In genomic region chr13:74096715-74097363, GRCm38 (mm10) we compare ENCODE assay signal across 8 mouse cellular contexts. TPM values are rescaled to one million over a fixed set of nuclear protein-coding genes. Genes with fewer than 3 reads are reported as not detected.
A peak's percentile ranks its signal among the peaks of the same experiment; 100 is the strongest.
DNase-seq lines count a peak whose midpoint lies in the region; ATAC-seq and TF ChIP-seq lines count a peak whose summit lies in the region.

No protein-coding gene starts in this region.

- H3K9me3 ChIP-seq in heart, embryonic 12.5 days (replicated peaks), result no peaks in the 10 kb centered on the region
- H3K9me3 ChIP-seq in kidney, embryonic 16.5 days (ENCODE audit: low read length), result no peaks in the 10 kb centered on the region
- H3K9me3 ChIP-seq in liver, embryonic 12.5 days (replicated peaks), result no peaks in the 10 kb centered on the region
- H3K9me3 ChIP-seq in neural tube, embryonic 13.5 days, result no peaks in the 10 kb centered on the region

- no peaks in the 10 kb centered on the region for H3K27me3 ChIP-seq in heart, embryonic 12.5 days (replicated peaks)
- H3K27me3 ChIP-seq in kidney, embryonic 16.5 days (ENCODE audit: insufficient read depth, low read length), result no peaks in the 10 kb centered on the region
- peaks cover 6% of the 10 kb centered on the region; the same call in 1 of the 2 replicates for H3K27me3 ChIP-seq in liver, embryonic 12.5 days (replicated peaks)
- no peaks in the 10 kb centered on the region; the same call in 1 of the 2 replicates for H3K27me3 ChIP-seq in neural tube, embryonic 13.5 days

- no peaks in the 10 kb centered on the region for H3K36me3 ChIP-seq in heart, embryonic 12.5 days
- H3K36me3 ChIP-seq in kidney, embryonic 16.5 days (ENCODE audit: insufficient read depth, low read length), result no peaks in the 10 kb centered on the region
- no peaks in the 10 kb centered on the region for H3K36me3 ChIP-seq in liver, embryonic 12.5 days
- no peaks in the 10 kb centered on the region for H3K36me3 ChIP-seq in neural tube, embryonic 13.5 days

- no peak overlapping the region for H3K4me2 ChIP-seq in heart, embryonic 12.5 days
- no peak overlapping the region for H3K4me2 ChIP-seq in kidney, embryonic 16.5 days (replicated peaks; ENCODE audit: low read depth, low read length)
- no peak overlapping the region for H3K4me2 ChIP-seq in liver, embryonic 12.5 days
- H3K4me2 ChIP-seq in neural tube, embryonic 13.5 days, result no peak overlapping the region

- no peak for TF ChIP-seq POLR2A in cortical plate, adult 2 months (IDR thresholded peaks at IDR 0.05; ENCODE audit: extremely low read depth, insufficient read depth, low read length)

- WGBS in heart, embryonic 12.5 days, result 31% methylated on average over 2 of the region's 2 CpGs
- WGBS in kidney, embryonic 16.5 days, result 30% methylated on average over 2 of the region's 2 CpGs
- 20% methylated on average over 2 of the region's 2 CpGs for WGBS in liver, embryonic 12.5 days (ENCODE audit: insufficient replicate concordance)
- 39% methylated on average over 2 of the region's 2 CpGs for WGBS in neural tube, embryonic 13.5 days

- H3K4me3 ChIP-seq in cortical plate, adult 2 months (ENCODE audit: insufficient read depth, low read length), result no peak overlapping the region
- no peak overlapping the region for H3K4me3 ChIP-seq in heart, embryonic 12.5 days
- H3K4me3 ChIP-seq in kidney, embryonic 16.5 days (ENCODE audit: low read length), result no peak overlapping the region
- H3K4me3 ChIP-seq in liver, embryonic 12.5 days, result no peak overlapping the region
- no peak overlapping the region for H3K4me3 ChIP-seq in neural tube, embryonic 13.5 days

- peak; percentile 55; the same call in 1 of the 2 replicates for ATAC-seq in heart, embryonic 12.5 days (ENCODE audit: insufficient number of reproducible peaks, low FRiP score)
- ATAC-seq in kidney, embryonic 16.5 days (ENCODE audit: low FRiP score, low TSS enrichment), result peak; percentile 88
- ATAC-seq in liver, embryonic 12.5 days, result 0 out of 2 replicates have a peak, but pooled peaks have one; percentile 24
- ATAC-seq in neural tube, embryonic 13.5 days (ENCODE audit: low read depth), result peak; percentile 76

- no peak overlapping the region for H3K27ac ChIP-seq in cortical plate, adult 2 months (ENCODE audit: insufficient read depth, low read length)
- H3K27ac ChIP-seq in heart, embryonic 12.5 days (ENCODE audit: poor library complexity, severe bottlenecking), result no peak overlapping the region
- no peak overlapping the region for H3K27ac ChIP-seq in kidney, embryonic 16.5 days (ENCODE audit: low read length)
- no peak overlapping the region for H3K27ac ChIP-seq in liver, embryonic 12.5 days
- no peak overlapping the region for H3K27ac ChIP-seq in neural tube, embryonic 13.5 days (replicated peaks)

- no peak overlapping the region for H3K9ac ChIP-seq in heart, embryonic 12.5 days
- no peak overlapping the region for H3K9ac ChIP-seq in kidney, embryonic 16.5 days (replicated peaks; ENCODE audit: low read length)
- no peak overlapping the region for H3K9ac ChIP-seq in liver, embryonic 12.5 days
- H3K9ac ChIP-seq in neural tube, embryonic 13.5 days, result no peak overlapping the region

- TF ChIP-seq CTCF in cortical plate, adult 2 months (IDR thresholded peaks at IDR 0.05; ENCODE audit: extremely low read depth, insufficient read depth, low read length), result peak; percentile 81

- no peaks in the 10 kb centered on the region for H3K4me1 ChIP-seq in cortical plate, adult 2 months (ENCODE audit: control insufficient read depth, insufficient read depth, low read length)
- peaks cover 13% of the 10 kb centered on the region for H3K4me1 ChIP-seq in heart, embryonic 12.5 days (replicated peaks)
- H3K4me1 ChIP-seq in kidney, embryonic 16.5 days (ENCODE audit: insufficient read depth, low read length), result no peaks in the 10 kb centered on the region
- H3K4me1 ChIP-seq in liver, embryonic 12.5 days, result no peaks in the 10 kb centered on the region
- no peaks in the 10 kb centered on the region for H3K4me1 ChIP-seq in neural tube, embryonic 13.5 days (replicated peaks)

- DNase-seq in B cell, adult 2 months, result peak; percentile 54 to 58
- peak; percentile 22 for DNase-seq in T-cell, adult 2 months (ENCODE audit: low spot score)
- peak; percentile 36 for DNase-seq in thymus, postnatal 36 days

RNA-seq across cellular contexts. Expression of gene Slc9a3, which starts 24.4 kb away (rescaled TPM):
- 0.86 and 1.5 TPM in 2 replicates for polyA plus RNA-seq in cortical plate, adult 2 months (2012; rRNA removed)
- not detected in 2 replicates for polyA plus RNA-seq in heart, embryonic 12.5 days (2016; fragmentation: Nextera tagmentation; extraction: Ambion mirVana)
- polyA plus RNA-seq in kidney, embryonic 16.5 days (2015; fragmentation: Nextera tagmentation; extraction: Ambion mirVana), result 3.7 and 4.2 TPM in 2 replicates
- polyA plus RNA-seq in liver, embryonic 12.5 days (2016; fragmentation: Nextera tagmentation; extraction: Ambion mirVana), result not detected in 2 replicates
- polyA plus RNA-seq in neural tube, embryonic 13.5 days (2015; fragmentation: Nextera tagmentation; extraction: Ambion mirVana), result 0.06 and 0.17 TPM in 2 replicates

RNA-seq across cellular contexts. Expression of gene Cep72, which starts 34.7 kb away (rescaled TPM):
- polyA plus RNA-seq in cortical plate, adult 2 months (2012; rRNA removed), result 1.7 and 1.9 TPM in 2 replicates
- polyA plus RNA-seq in heart, embryonic 12.5 days (2016; fragmentation: Nextera tagmentation; extraction: Ambion mirVana), result 12.8 and 15.3 TPM in 2 replicates
- 17.8 and 18.4 TPM in 2 replicates for polyA plus RNA-seq in kidney, embryonic 16.5 days (2015; fragmentation: Nextera tagmentation; extraction: Ambion mirVana)
- 9.1 and 9.4 TPM in 2 replicates for polyA plus RNA-seq in liver, embryonic 12.5 days (2016; fragmentation: Nextera tagmentation; extraction: Ambion mirVana)
- polyA plus RNA-seq in neural tube, embryonic 13.5 days (2015; fragmentation: Nextera tagmentation; extraction: Ambion mirVana), result 7.3 and 7.8 TPM in 2 replicates

Comparison
In these comparisons a context has a peak if more than half of its experiments do, and no peak if none do; other contexts are left out.
1. ATAC-seq: peak in every context shown above with its lines; median percentile 88 in kidney, embryonic 16.5 days; 76 in neural tube, embryonic 13.5 days; 55 in heart, embryonic 12.5 days; 24 in liver, embryonic 12.5 days.